Mouse (Mus musculus) hindbrain, embryonic 13.5 days (tissue): Measurements from ENCODE around the gene Jazf1. TPM values are rescaled to one million over a fixed set of nuclear protein-coding genes. Genes with fewer than 3 reads are reported as not detected.

Experiments
- ATAC-seq: fragments of 200-750 bp; cut with Nextera tagmentation; 2 replicates; pipeline ENCODE4 v1.8.0; 2017; ENCODE audit warnings: moderate TSS enrichment; ENCODE audit not compliant: low FRiP score
- H3K27ac ChIP-seq: fragments of 300-500 bp; sonication (generic); 2 replicates; pipeline ENCODE4 v1.5.1; 2015; ENCODE audit warnings: inconsistent platforms, mild to moderate bottlenecking, moderate library complexity
- H3K27me3 ChIP-seq: fragments of 300-500 bp; sonication (generic); 2 replicates; pipeline ENCODE4 v1.6.1; 2015; ENCODE audit warnings: mild to moderate bottlenecking, inconsistent platforms
- H3K36me3 ChIP-seq: fragments of 300-500 bp; sonication (generic); 2 replicates; pipeline ENCODE4 v1.6.1; 2015; ENCODE audit warnings: mild to moderate bottlenecking, inconsistent platforms
- H3K4me1 ChIP-seq: fragments of 300-500 bp; sonication (generic); replicated peaks from 2 replicates; pipeline ENCODE4 v1.6.1; 2015; ENCODE audit warnings: inconsistent platforms
- H3K4me2 ChIP-seq: fragments of 300-500 bp; sonication (generic); 2 replicates; pipeline ENCODE4 v1.6.1; 2015; ENCODE audit warnings: inconsistent platforms, mild to moderate bottlenecking, moderate library complexity
- H3K4me3 ChIP-seq: fragments of 300-500 bp; sonication (generic); 2 replicates; pipeline ENCODE4 v1.5.1; 2015; ENCODE audit warnings: mild to moderate bottlenecking, inconsistent platforms
- H3K9ac ChIP-seq: fragments of 300-500 bp; sonication (generic); 2 replicates; pipeline ENCODE4 v1.6.1; 2015; ENCODE audit warnings: mild to moderate bottlenecking, inconsistent platforms
- H3K9me3 ChIP-seq: fragments of 300-500 bp; sonication (generic); 2 replicates; pipeline ENCODE4 v1.6.1; 2016; ENCODE audit warnings: inconsistent platforms
- WGBS: fragments of 180-500 bp; shearing (Covaris S2); methylation state at CpG from one replicate; pipeline ENCODE4 v1.1.7; 2015; 5-methylcytosine and 5-hydroxymethylcytosine counted together
- polyA plus RNA-seq: library from polyadenylated mRNA; unstranded; fragments of >200 nt; fragmentation: Nextera tagmentation; extraction: Ambion mirVana; gene quantifications from 2 replicates; pipeline ENCODE4 v1.2.1, GENCODE M21; 2015

The Jazf1 gene
- polyA plus RNA-seq, 1 experiment from 2014 or later: 29.2 TPM

GRCm38 (mm10) chr6:52892978-52893377, 175.5 kb downstream of the Jazf1 start:
- no peaks in the 10 kb centered on the region for H3K36me3 ChIP-seq
- peaks cover 28% of the 10 kb centered on the region for H3K4me1 ChIP-seq
- no peak overlapping the region for H3K9ac ChIP-seq
- H3K9me3 ChIP-seq: no peaks in the 10 kb centered on the region
- 0 out of 2 replicates have a peak, but pooled peaks cover 7% of the 10 kb centered on the region for H3K27me3 ChIP-seq
- H3K4me2 ChIP-seq: no peak overlapping the region
- no peak overlapping the region for H3K4me3 ChIP-seq
- ATAC-seq: no peak
- 89% methylated on average over 3 of the region's 3 CpGs for WGBS
- no peak overlapping the region for H3K27ac ChIP-seq

- Histone ChIP-seq H3K27ac (no peak overlapping the region), H3K36me3 (no peaks in the 10 kb centered on the region), H3K4me3 (no peak overlapping the region), H3K27me3 (0 out of 2 replicates have a peak, but pooled peaks cover 3% of the 10 kb centered on the region), H3K9ac (no peak overlapping the region), H3K9me3 (no peaks in the 10 kb centered on the region), H3K4me2 (no peak overlapping the region), H3K4me1 (peaks cover 17% of the 10 kb centered on the region)
- WGBS: 48% methylated on average over 4 of the region's 4 CpGs
- no peak for ATAC-seq
Measured at GRCm38 (mm10) chr6:52887541-52888203, 180.8 kb downstream of the Jazf1 start.

GRCm38 (mm10) chr6:52883773-52884172, 184.7 kb downstream of the Jazf1 start:
- Histone ChIP-seq H3K9ac (no peak overlapping the region), H3K4me2 (no peak overlapping the region), H3K36me3 (0 out of 2 replicates have a peak, but pooled peaks cover 2% of the 10 kb centered on the region), H3K4me3 (no peak overlapping the region), H3K4me1 (peaks cover 12% of the 10 kb centered on the region), H3K27me3 (no peaks in the 10 kb centered on the region), H3K27ac (no peak overlapping the region), H3K9me3 (peaks cover 4% of the 10 kb centered on the region; the same call in 1 of the 2 replicates)
- 75% methylated on average over 2 of the region's 2 CpGs for WGBS
- no peak for ATAC-seq

DNA sequence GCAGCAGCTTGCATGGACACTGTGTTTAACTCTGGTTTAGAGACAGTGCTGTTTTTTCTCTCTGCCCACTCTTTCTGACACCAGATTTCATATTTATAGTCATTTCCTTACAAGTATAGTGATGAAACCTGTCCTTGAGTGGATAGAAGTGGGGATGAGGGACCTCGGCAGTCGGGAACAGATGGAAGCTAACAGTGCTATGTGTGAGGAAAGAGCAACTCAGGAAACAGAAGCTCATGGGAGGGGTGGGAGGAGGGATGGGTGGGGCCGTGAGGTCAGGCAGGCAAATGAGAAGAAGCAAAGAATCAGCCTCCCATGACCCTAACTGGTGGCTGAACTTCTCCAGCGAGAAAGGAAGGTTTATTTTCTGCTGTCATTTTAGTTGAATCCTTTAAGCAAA, 191.3 kb downstream of the Jazf1 start:
- H3K4me2 ChIP-seq: no peak overlapping the region
- H3K36me3 ChIP-seq: 0 out of 2 replicates have a peak, but pooled peaks cover 2% of the 10 kb centered on the region
- no peaks in the 10 kb centered on the region for H3K27me3 ChIP-seq
- H3K4me3 ChIP-seq: no peak overlapping the region
- H3K9ac ChIP-seq: no peak overlapping the region
- WGBS: 45% methylated on average over 4 of the region's 4 CpGs
- H3K4me1 ChIP-seq: 0 out of 2 replicates have a peak, but pooled peaks cover 3% of the 10 kb centered on the region
- peaks cover 4% of the 10 kb centered on the region; the same call in 1 of the 2 replicates for H3K9me3 ChIP-seq
- H3K27ac ChIP-seq: no peak overlapping the region
- ATAC-seq: no peak

GRCm38 (mm10) chr6:52871306-52871705, 197.1 kb downstream of the Jazf1 start:
- Histone ChIP-seq H3K9me3 (no peaks in the 10 kb centered on the region), H3K9ac (no peak overlapping the region), H3K27me3 (no peaks in the 10 kb centered on the region), H3K4me3 (no peak overlapping the region), H3K27ac (no peak overlapping the region), H3K4me1 (peaks cover 22% of the 10 kb centered on the region), H3K4me2 (no peak overlapping the region), H3K36me3 (no peaks in the 10 kb centered on the region)
- ATAC-seq: no peak
- 16% methylated on average over 2 of the region's 2 CpGs for WGBS

DNA sequence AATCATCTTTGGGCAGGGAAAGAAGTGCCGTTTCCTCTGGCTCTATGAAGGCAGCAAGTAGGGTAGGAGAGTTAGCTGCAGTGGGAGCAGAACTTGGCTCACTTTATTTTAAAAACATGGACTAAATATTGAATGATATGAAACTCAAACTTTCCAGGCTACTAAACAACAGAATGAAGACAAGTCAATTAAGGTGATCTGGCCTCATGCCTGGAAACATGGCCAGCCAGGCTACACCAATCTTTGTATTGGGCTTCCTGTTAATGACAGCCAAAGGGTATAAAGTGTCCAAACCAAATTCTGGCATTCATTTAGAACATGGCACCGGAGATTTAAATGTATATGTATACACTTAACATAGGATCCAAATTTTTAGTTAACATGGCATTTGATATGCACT, 199.2 kb downstream of the Jazf1 start:
- 86% methylated on average over 2 of the region's 2 CpGs for WGBS
- Histone ChIP-seq H3K27me3 (no peaks in the 10 kb centered on the region), H3K9me3 (no peaks in the 10 kb centered on the region), H3K36me3 (no peaks in the 10 kb centered on the region), H3K9ac (no peak overlapping the region), H3K4me1 (peaks cover 22% of the 10 kb centered on the region), H3K4me3 (no peak overlapping the region), H3K4me2 (no peak overlapping the region), H3K27ac (no peak overlapping the region)
- ATAC-seq: no peak

GRCm38 (mm10) chr6:52868352-52868751, 200.1 kb downstream of the Jazf1 start:
- H3K27ac ChIP-seq: no peak overlapping the region
- WGBS: 86% methylated on average over 2 of the region's 2 CpGs
- no peak for ATAC-seq

GRCm38 (mm10) chr6:52861928-52862327, 206.5 kb downstream of the Jazf1 start:
- 27% methylated on average over 7 of the region's 7 CpGs for WGBS
- no peak for ATAC-seq
- no peak overlapping the region for H3K4me3 ChIP-seq
- H3K27ac ChIP-seq: no peak overlapping the region
- no peak overlapping the region for H3K9ac ChIP-seq
- H3K4me1 ChIP-seq: peaks cover 58% of the 10 kb centered on the region
- H3K36me3 ChIP-seq: no peaks in the 10 kb centered on the region
- no peaks in the 10 kb centered on the region for H3K27me3 ChIP-seq
- no peaks in the 10 kb centered on the region for H3K9me3 ChIP-seq
- H3K4me2 ChIP-seq: no peak overlapping the region

More at GRCm38 (mm10) chr6:52868352-52868751, 200.1 kb downstream of the Jazf1 start:
- Histone ChIP-seq H3K36me3 (no peaks in the 10 kb centered on the region), H3K9ac (no peak overlapping the region), H3K4me1 (peaks cover 22% of the 10 kb centered on the region), H3K4me2 (no peak overlapping the region), H3K4me3 (no peak overlapping the region), H3K27me3 (no peaks in the 10 kb centered on the region), H3K9me3 (no peaks in the 10 kb centered on the region)

DNA sequence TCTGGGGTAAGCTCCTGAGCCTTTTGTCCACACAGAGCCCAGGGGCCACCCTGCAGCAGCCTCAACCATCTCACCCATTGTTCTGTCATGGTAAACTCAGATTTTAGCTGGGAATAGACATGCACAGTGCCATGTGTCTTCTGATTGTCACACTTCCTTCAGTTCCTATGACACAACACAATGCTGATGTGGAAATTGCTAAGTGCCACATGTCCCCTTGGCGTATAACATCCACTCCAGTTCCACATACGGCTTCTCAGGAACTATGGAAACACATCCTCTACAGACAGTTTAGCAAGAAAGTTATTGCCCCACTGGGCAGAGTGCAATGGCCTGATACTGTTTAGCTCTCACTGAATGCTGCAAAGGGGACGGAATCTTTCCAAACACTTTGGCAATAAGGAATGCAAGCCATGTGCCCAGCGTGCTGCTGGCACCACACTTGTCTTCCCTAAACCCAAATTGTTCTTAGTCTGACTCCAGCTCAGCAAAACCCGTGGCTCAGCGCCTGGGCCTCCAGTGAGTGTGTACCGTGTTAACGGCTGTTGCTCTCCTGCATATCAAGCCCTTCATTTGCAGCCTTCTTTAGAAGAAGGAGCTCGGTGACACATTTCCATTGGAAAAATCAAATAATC, 207.1 kb downstream of the Jazf1 start:
- H3K27me3 ChIP-seq: no peaks in the 10 kb centered on the region
- no peak for ATAC-seq
- no peaks in the 10 kb centered on the region for H3K36me3 ChIP-seq
- 0 out of 2 replicates have a peak overlapping the region, but pooled peaks have one; percentile 14 for H3K9ac ChIP-seq
- H3K4me3 ChIP-seq: no peak overlapping the region
- H3K4me2 ChIP-seq: no peak overlapping the region
- peaks cover 64% of the 10 kb centered on the region for H3K4me1 ChIP-seq
- WGBS: 51% methylated on average over 9 of the region's 9 CpGs
- no peaks in the 10 kb centered on the region for H3K9me3 ChIP-seq
- peak overlapping the region; percentile 40 for H3K27ac ChIP-seq

DNA sequence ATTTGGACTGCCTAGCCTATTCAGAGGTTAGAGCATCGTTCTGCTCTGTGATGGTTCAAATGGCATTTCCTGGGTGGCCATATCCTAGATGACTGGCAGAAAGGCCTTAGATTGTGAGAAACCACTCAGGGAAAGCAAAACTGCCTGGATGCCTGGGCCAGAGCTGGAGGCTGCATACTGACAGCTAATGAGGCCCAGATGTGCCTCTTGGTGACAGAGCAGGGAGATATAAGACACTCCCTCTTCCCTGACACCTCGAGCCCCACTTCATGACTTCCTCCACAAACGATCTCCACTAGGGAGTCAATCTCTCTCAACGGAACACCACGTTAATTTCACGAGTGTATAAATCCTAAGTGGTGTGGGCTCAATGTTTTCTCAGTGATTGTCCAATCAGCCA, 207.7 kb downstream of the Jazf1 start:
- Histone ChIP-seq H3K36me3 (no peaks in the 10 kb centered on the region), H3K4me3 (no peak overlapping the region), H3K27me3 (no peaks in the 10 kb centered on the region), H3K9me3 (no peaks in the 10 kb centered on the region), H3K27ac (peak overlapping the region; percentile 40), H3K9ac (no peak overlapping the region), H3K4me1 (peaks cover 69% of the 10 kb centered on the region), H3K4me2 (no peak overlapping the region)
- no peak for ATAC-seq
- WGBS: 44% methylated on average over 6 of the region's 6 CpGs

GRCm38 (mm10) chr6:52858911-52859431, 209.5 kb downstream of the Jazf1 start:
- ATAC-seq: peak; percentile 60; the same call in 1 of the 2 replicates
- WGBS: 31% methylated on average over 3 of the region's 3 CpGs
- 0 out of 2 replicates have a peak overlapping the region, but pooled peaks have one; percentile 75 for H3K27ac ChIP-seq

GRCm38 (mm10) chr6:52852404-52853107, 215.9 kb downstream of the Jazf1 start:
- Histone ChIP-seq H3K4me3 (no peak overlapping the region), H3K4me1 (peaks cover 51% of the 10 kb centered on the region), H3K9me3 (no peaks in the 10 kb centered on the region), H3K9ac (no peak overlapping the region), H3K27me3 (no peaks in the 10 kb centered on the region), H3K4me2 (no peak overlapping the region), H3K27ac (peak overlapping the region; percentile 64), H3K36me3 (no peaks in the 10 kb centered on the region)
- 34% methylated on average over 8 of the region's 8 CpGs for WGBS
- no peak for ATAC-seq

More at GRCm38 (mm10) chr6:52858911-52859431, 209.5 kb downstream of the Jazf1 start:
- H3K9ac ChIP-seq: no peak overlapping the region
- no peaks in the 10 kb centered on the region for H3K27me3 ChIP-seq
- no peak overlapping the region for H3K4me2 ChIP-seq
- H3K36me3 ChIP-seq: no peaks in the 10 kb centered on the region
- no peak overlapping the region for H3K4me3 ChIP-seq
- peaks cover 80% of the 10 kb centered on the region for H3K4me1 ChIP-seq
- H3K9me3 ChIP-seq: no peaks in the 10 kb centered on the region
